Mouse (Mus musculus) brain, embryonic 14.5 days (tissue): Measurements from ENCODE around the gene Klf13.

Experiments
- CTCF ChIP-seq: fragments of 200-500 bp; IDR thresholded peaks from 2 replicates; pipeline ENCODE4 v1.5.1; 2012; ENCODE audit warnings: inconsistent platforms, mild to moderate bottlenecking, moderate library complexity, borderline replicate concordance; ENCODE audit not compliant: insufficient read depth, insufficient read length; ENCODE audit errors: extremely low read depth
- POLR2A ChIP-seq: fragments of 200-500 bp; IDR thresholded peaks from 2 replicates; pipeline ENCODE4 v1.6.1; 2012; ENCODE audit warnings: mild to moderate bottlenecking, inconsistent platforms, borderline replicate concordance; ENCODE audit not compliant: poor library complexity, insufficient read depth, insufficient read length, severe bottlenecking; ENCODE audit errors: extremely low read depth

DNA sequence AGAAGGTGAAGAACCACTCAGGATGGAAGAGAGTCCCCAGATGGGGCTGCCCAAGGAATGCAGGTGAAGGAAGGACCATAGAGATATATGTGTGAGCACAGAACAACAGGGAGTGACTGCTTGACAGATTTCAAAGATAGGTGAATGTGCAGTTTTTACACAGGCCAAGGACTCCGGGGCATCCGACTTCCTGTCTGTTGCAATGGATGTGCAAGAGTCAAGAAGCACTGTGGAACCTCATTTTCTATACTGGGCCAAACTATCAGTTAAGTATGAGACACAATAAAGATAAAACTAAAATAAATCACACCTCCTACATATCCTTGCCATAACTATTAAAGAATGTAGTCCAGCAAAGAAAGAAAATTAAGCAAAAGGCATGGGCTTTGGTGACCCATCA is 62.1 kb downstream of the Klf13 start:
- no peak for TF ChIP-seq CTCF
- no peak for TF ChIP-seq POLR2A
